Mouse (Mus musculus): Measurements from ENCODE around the gene Ap2a1. TPM values are rescaled to one million over a fixed set of nuclear protein-coding genes. Genes with fewer than 3 reads are reported as not detected.

Ap2a1 gene
- polyA plus RNA-seq, 1 experiment, result 107 TPM

DNA sequence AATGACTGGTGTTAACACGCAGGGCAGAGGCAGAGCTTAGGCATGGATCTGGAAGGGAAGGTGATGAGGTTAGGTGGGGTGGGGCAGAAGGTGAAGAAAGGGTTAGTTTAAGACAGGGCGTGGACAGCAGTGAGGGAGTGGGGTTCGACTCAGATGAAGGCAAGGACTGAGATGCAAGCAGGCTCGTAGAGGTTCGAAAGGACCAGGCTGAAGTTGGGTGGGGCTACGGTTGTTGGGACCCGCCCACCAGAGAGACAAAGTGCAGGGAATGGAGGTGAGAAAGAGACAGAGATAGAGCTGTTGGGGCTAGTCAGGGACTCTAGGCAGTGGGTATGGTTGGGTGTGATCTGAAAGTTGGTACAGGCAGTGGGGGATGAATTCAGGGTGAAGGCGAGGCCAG is 33.0 kb upstream of the Ap2a1 start:
- Histone ChIP-seq H3K9me3 (replicated peaks; ENCODE audit: control insufficient read depth, insufficient read depth, low read length, poor library complexity, severe bottlenecking) (no peaks in the 10 kb centered on the region), H3K27ac (ENCODE audit: insufficient read depth, low read length) (no peak overlapping the region), H3K4me3 (ENCODE audit: low read depth, low read length) (no peak overlapping the region), H3K36me3 (ENCODE audit: control insufficient read depth, insufficient read depth, low read length, poor library complexity, severe bottlenecking) (peaks cover 44% of the 10 kb centered on the region), H3K9ac (ENCODE audit: low read depth, poor library complexity, severe bottlenecking) (no peak overlapping the region), H3K27me3 (ENCODE audit: control insufficient read depth, insufficient read depth, low read length, poor library complexity, severe bottlenecking) (no peaks in the 10 kb centered on the region), H3K4me1 (ENCODE audit: control insufficient read depth, insufficient read depth, low read length) (no peaks in the 10 kb centered on the region)
- no peak for TF ChIP-seq POLR2A (IDR thresholded peaks at IDR 0.05; ENCODE audit: insufficient read depth, low read length)
- TF ChIP-seq CTCF (IDR thresholded peaks at IDR 0.05; ENCODE audit: low read depth, low read length), result no peak
- TF ChIP-seq EP300 (IDR thresholded peaks at IDR 0.05; ENCODE audit: insufficient read depth, low read depth, low read length), result no peak

DNA sequence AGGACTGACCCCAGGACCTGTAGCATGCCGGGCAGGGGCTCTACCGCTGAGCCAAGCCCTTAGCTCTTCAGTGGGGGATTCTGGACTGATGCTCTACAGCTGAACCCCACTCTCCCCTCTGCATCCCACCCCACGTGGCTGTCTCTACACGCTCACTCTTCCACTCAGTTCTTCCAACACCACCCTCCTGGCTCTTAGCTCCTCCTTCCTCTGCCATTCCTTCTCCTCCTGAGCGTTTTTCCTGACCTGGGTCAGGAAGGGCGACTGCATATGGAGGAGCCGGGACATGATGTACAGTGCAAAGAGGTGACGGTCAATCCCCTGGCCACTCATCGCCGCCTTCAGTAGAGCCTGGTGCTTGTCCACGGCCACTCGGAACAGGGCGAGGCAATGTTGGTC is 31.2 kb upstream of the Ap2a1 start:
- no peaks in the 10 kb centered on the region for H3K27me3 ChIP-seq (ENCODE audit: control insufficient read depth, insufficient read depth, low read length, poor library complexity, severe bottlenecking)
- no peak overlapping the region for H3K27ac ChIP-seq (ENCODE audit: insufficient read depth, low read length)
- H3K9me3 ChIP-seq (replicated peaks; ENCODE audit: control insufficient read depth, insufficient read depth, low read length, poor library complexity, severe bottlenecking), result no peaks in the 10 kb centered on the region
- no peaks in the 10 kb centered on the region for H3K4me1 ChIP-seq (ENCODE audit: control insufficient read depth, insufficient read depth, low read length)
- H3K9ac ChIP-seq (ENCODE audit: low read depth, poor library complexity, severe bottlenecking), result no peak overlapping the region
- H3K4me3 ChIP-seq (ENCODE audit: low read depth, low read length), result no peak overlapping the region
- TF ChIP-seq CTCF (IDR thresholded peaks at IDR 0.05; ENCODE audit: low read depth, low read length), result no peak
- TF ChIP-seq POLR2A (IDR thresholded peaks at IDR 0.05; ENCODE audit: insufficient read depth, low read length), result no peak
- no peak for TF ChIP-seq EP300 (IDR thresholded peaks at IDR 0.05; ENCODE audit: insufficient read depth, low read depth, low read length)
- peaks cover 38% of the 10 kb centered on the region for H3K36me3 ChIP-seq (ENCODE audit: control insufficient read depth, insufficient read depth, low read length, poor library complexity, severe bottlenecking)

DNA sequence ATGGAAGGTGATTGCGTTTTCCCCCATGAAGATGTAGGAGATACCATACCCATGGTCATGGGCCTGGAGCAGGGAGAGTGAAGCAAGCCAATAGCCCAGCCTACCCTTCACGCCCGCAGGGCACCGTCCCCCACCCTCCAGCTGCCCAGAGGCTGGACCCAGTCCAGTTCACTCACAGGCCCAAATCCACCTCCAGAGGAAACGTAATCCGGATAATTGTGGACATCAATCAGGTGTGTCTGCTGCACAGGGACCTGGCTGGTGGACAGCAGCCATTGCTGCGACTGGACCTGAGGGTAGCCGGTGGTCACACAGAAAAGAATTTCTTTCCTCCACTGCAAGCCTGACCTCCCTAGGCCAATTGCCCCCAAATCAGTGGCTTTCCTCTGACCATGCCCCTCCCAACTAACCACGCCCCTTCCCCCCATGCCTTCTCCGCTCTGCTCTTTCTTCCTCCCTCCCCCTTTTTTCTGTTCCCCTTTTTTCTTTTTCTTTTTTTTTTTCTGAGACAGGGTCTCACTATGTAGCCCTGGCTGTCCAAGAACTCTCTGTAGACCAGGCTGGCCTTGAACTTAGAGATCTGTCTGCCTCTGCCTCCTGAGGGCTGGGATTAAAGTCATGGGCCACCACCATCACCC is 30.7 kb upstream of the Ap2a1 start:
- Histone ChIP-seq H3K4me3 (ENCODE audit: low read depth, low read length) (no peak overlapping the region), H3K27me3 (ENCODE audit: control insufficient read depth, insufficient read depth, low read length, poor library complexity, severe bottlenecking) (no peaks in the 10 kb centered on the region), H3K4me1 (ENCODE audit: control insufficient read depth, insufficient read depth, low read length) (no peaks in the 10 kb centered on the region), H3K36me3 (ENCODE audit: control insufficient read depth, insufficient read depth, low read length, poor library complexity, severe bottlenecking) (peaks cover 33% of the 10 kb centered on the region), H3K9ac (ENCODE audit: low read depth, poor library complexity, severe bottlenecking) (no peak overlapping the region), H3K27ac (ENCODE audit: insufficient read depth, low read length) (no peak overlapping the region), H3K9me3 (replicated peaks; ENCODE audit: control insufficient read depth, insufficient read depth, low read length, poor library complexity, severe bottlenecking) (no peaks in the 10 kb centered on the region)
- TF ChIP-seq POLR2A (IDR thresholded peaks at IDR 0.05; ENCODE audit: insufficient read depth, low read length), result no peak
- no peak for TF ChIP-seq CTCF (IDR thresholded peaks at IDR 0.05; ENCODE audit: low read depth, low read length)
- no peak for TF ChIP-seq EP300 (IDR thresholded peaks at IDR 0.05; ENCODE audit: insufficient read depth, low read depth, low read length)

DNA sequence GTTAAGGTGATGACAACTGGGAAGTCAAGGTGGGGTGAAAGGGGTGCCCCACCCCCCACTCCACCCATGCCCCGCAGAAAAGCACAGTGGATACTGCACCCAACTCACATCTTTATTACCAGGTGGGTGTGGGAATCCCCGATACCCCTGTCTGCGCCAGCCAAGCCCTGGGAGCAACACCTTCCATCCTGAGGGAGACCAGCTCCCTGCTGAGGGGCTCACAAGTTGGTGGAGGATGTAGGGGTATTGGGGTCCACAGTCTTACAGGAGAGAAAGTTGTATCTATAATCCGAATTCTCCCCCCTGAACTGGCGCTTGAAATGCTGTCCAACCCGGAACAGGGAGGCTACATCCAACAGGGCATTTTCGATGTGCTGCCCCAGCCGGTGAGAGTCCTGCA is 30.0 kb upstream of the Ap2a1 start:
- Histone ChIP-seq H3K9ac (ENCODE audit: low read depth, poor library complexity, severe bottlenecking) (no peak overlapping the region), H3K4me1 (ENCODE audit: control insufficient read depth, insufficient read depth, low read length) (no peaks in the 10 kb centered on the region), H3K4me3 (ENCODE audit: low read depth, low read length) (no peak overlapping the region), H3K9me3 (replicated peaks; ENCODE audit: control insufficient read depth, insufficient read depth, low read length, poor library complexity, severe bottlenecking) (no peaks in the 10 kb centered on the region), H3K27me3 (ENCODE audit: control insufficient read depth, insufficient read depth, low read length, poor library complexity, severe bottlenecking) (no peaks in the 10 kb centered on the region), H3K36me3 (ENCODE audit: control insufficient read depth, insufficient read depth, low read length, poor library complexity, severe bottlenecking) (peaks cover 30% of the 10 kb centered on the region), H3K27ac (ENCODE audit: insufficient read depth, low read length) (no peak overlapping the region)
- TF ChIP-seq POLR2A (IDR thresholded peaks at IDR 0.05; ENCODE audit: insufficient read depth, low read length) (no peak), EP300 (IDR thresholded peaks at IDR 0.05; ENCODE audit: insufficient read depth, low read depth, low read length) (no peak), CTCF (IDR thresholded peaks at IDR 0.05; ENCODE audit: low read depth, low read length) (no peak)

DNA sequence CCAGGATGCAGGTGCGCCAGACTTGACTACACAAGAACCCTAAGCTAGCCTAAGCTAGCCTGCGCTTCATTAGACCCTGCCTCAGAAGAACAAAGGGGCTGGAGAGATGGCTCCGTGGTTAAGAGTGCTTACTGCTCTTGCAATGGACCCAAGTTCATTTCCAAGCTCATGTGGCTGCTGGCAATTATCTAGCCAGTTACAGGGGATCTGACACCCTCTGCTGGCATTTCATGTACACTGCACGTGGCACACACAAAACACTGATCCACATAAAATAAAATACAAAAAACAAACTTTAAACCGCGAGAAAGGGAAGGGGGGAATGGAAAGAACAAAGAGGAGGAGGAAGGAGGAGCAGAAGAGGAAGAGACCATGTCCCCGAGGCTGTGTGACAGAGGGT is 28.9 kb upstream of the Ap2a1 start:
- Histone ChIP-seq H3K9ac (ENCODE audit: low read depth, poor library complexity, severe bottlenecking) (no peak overlapping the region), H3K9me3 (replicated peaks; ENCODE audit: control insufficient read depth, insufficient read depth, low read length, poor library complexity, severe bottlenecking) (no peaks in the 10 kb centered on the region), H3K36me3 (ENCODE audit: control insufficient read depth, insufficient read depth, low read length, poor library complexity, severe bottlenecking) (peaks cover 23% of the 10 kb centered on the region), H3K4me1 (ENCODE audit: control insufficient read depth, insufficient read depth, low read length) (peaks cover 2% of the 10 kb centered on the region), H3K27me3 (ENCODE audit: control insufficient read depth, insufficient read depth, low read length, poor library complexity, severe bottlenecking) (no peaks in the 10 kb centered on the region), H3K4me3 (ENCODE audit: low read depth, low read length) (no peak overlapping the region), H3K27ac (ENCODE audit: insufficient read depth, low read length) (no peak overlapping the region)
- no peak for TF ChIP-seq EP300 (IDR thresholded peaks at IDR 0.05; ENCODE audit: insufficient read depth, low read depth, low read length)
- peak; percentile 34 for TF ChIP-seq CTCF (IDR thresholded peaks at IDR 0.05; ENCODE audit: low read depth, low read length)

DNA sequence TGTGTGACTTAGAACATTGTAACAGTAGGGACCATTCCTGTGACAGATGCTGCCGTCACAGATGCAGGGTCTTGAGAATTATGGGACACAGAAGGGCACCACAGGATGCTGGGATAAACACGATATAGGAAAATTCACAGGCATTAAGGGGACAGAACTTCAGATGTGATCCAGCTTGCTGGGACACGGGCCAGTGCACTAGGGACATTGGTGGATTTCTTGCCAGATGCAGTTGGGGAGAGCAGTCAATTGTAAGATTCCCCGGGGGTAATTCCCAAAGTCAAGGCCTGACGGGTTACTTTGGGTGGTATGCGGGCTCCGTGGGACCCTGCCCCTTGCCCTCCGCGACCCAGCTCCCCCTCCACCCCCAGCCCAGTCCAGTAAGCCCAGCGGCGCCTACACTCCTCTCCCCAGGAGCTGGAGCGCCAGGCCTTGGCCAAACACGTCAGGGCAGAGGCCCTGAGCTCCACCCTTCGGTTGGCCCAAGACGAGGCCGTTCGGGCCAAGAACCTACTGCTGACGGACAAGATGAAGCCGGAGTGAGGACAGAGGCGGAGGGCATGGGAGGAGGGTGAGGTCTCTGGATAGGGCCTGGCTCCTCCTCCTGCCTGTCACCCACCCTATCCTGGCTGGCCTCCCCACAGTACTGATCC is 28.0 kb upstream of the Ap2a1 start:
- Histone ChIP-seq H3K27me3 (ENCODE audit: control insufficient read depth, insufficient read depth, low read length, poor library complexity, severe bottlenecking) (no peaks in the 10 kb centered on the region), H3K36me3 (ENCODE audit: control insufficient read depth, insufficient read depth, low read length, poor library complexity, severe bottlenecking) (peaks cover 23% of the 10 kb centered on the region), H3K27ac (ENCODE audit: insufficient read depth, low read length) (no peak overlapping the region), H3K9ac (ENCODE audit: low read depth, poor library complexity, severe bottlenecking) (no peak overlapping the region), H3K9me3 (replicated peaks; ENCODE audit: control insufficient read depth, insufficient read depth, low read length, poor library complexity, severe bottlenecking) (no peaks in the 10 kb centered on the region), H3K4me1 (ENCODE audit: control insufficient read depth, insufficient read depth, low read length) (peaks cover 2% of the 10 kb centered on the region), H3K4me3 (ENCODE audit: low read depth, low read length) (no peak overlapping the region)
- TF ChIP-seq EP300 (IDR thresholded peaks at IDR 0.05; ENCODE audit: insufficient read depth, low read depth, low read length), result no peak
- TF ChIP-seq POLR2A (IDR thresholded peaks at IDR 0.05; ENCODE audit: insufficient read depth, low read length), result no peak
- TF ChIP-seq CTCF (IDR thresholded peaks at IDR 0.05; ENCODE audit: low read depth, low read length), result no peak
